Mouse (Mus musculus) limb, embryonic 14.5 days (tissue): Measurements from ENCODE around the gene Ngef. TPM values are rescaled to one million over a fixed set of nuclear protein-coding genes. Genes with fewer than 3 reads are reported as not detected.
"Not testable (repeated sequence)": the region's sequence is repeated elsewhere in the genome, so short reads cannot be mapped to it uniquely, and the experiment has no call there.

ENCODE experiments used
- ATAC-seq: fragments of 200-750 bp; cut with Nextera tagmentation; 2 replicates; pipeline ENCODE4 v1.8.0; 2017; ENCODE audit warnings: low read depth, moderate number of reproducible peaks, moderate TSS enrichment; ENCODE audit not compliant: low FRiP score
- DNase-seq: peaks from one replicate; pipeline ENCODE4 v3.0.0-alpha.2; 2015; ENCODE audit warnings: low spot score
- H3K27ac ChIP-seq: fragments of 300-500 bp; sonication (generic); replicated peaks from 2 replicates; pipeline ENCODE4 v1.5.1; 2014; ENCODE audit warnings: low read depth, mild to moderate bottlenecking, low read length, moderate library complexity, mixed read lengths
- H3K27me3 ChIP-seq: fragments of 300-500 bp; sonication (generic); 2 replicates; pipeline ENCODE4 v1.6.1; 2014; ENCODE audit warnings: low read length, mixed read lengths; ENCODE audit not compliant: control insufficient read depth, insufficient read depth
- H3K36me3 ChIP-seq: fragments of 300-500 bp; sonication (generic); 2 replicates; pipeline ENCODE4 v1.6.1; 2014; ENCODE audit warnings: mild to moderate bottlenecking, low read length, moderate library complexity, mixed read lengths; ENCODE audit not compliant: control insufficient read depth, insufficient read depth
- H3K4me1 ChIP-seq: fragments of 300-500 bp; sonication (generic); 2 replicates; pipeline ENCODE4 v1.6.1; 2014; ENCODE audit warnings: antibody characterized with exemption, low read length, mixed read lengths; ENCODE audit not compliant: control insufficient read depth, insufficient read depth
- H3K4me2 ChIP-seq: fragments of 300-500 bp; sonication (generic); replicated peaks from 2 replicates; pipeline ENCODE4 v1.6.1; 2014; ENCODE audit warnings: low read depth, mild to moderate bottlenecking, low read length, moderate library complexity; ENCODE audit not compliant: severe bottlenecking
- H3K4me3 ChIP-seq: fragments of 300-500 bp; sonication (generic); replicated peaks from 2 replicates; pipeline ENCODE4 v1.5.1; 2014; ENCODE audit warnings: low read length
- H3K9ac ChIP-seq: fragments of 300-500 bp; sonication (generic); 2 replicates; pipeline ENCODE4 v1.6.1; 2014; ENCODE audit warnings: mild to moderate bottlenecking, low read depth, low read length, moderate library complexity; ENCODE audit not compliant: severe bottlenecking
- H3K9me3 ChIP-seq: fragments of 300-500 bp; sonication (generic); 2 replicates; pipeline ENCODE4 v1.6.1; 2016; ENCODE audit warnings: low read length; ENCODE audit not compliant: control insufficient read depth
- POLR2A ChIP-seq: fragments of 200-500 bp; IDR thresholded peaks from 2 replicates; pipeline ENCODE4 v1.8.0; 2012; ENCODE audit warnings: inconsistent platforms, mild to moderate bottlenecking, moderate library complexity, borderline replicate concordance; ENCODE audit not compliant: insufficient read depth, insufficient read length; ENCODE audit errors: extremely low read depth
- WGBS: fragments of 180-500 bp; shearing (Covaris S2); extraction: QIAGEN DNeasy Blood & Tissue Kit; methylation state at CpG from one replicate; pipeline ENCODE4 v1.1.7; 2014; 5-methylcytosine and 5-hydroxymethylcytosine counted together
- polyA plus RNA-seq, 2 experiments: library from polyadenylated mRNA; depleted of rRNA in 1 of 2; stranded (reverse) in 1 of 2; unstranded in 1 of 2; fragments of >200 nt; fragmentation: Nextera tagmentation in 1 of 2; extraction: Ambion mirVana in 1 of 2; gene quantifications; 2 replicates each; pipeline versions ENCODE4 v1.2.1 to v1.2.3; 2012 to 2014

Gene Ngef
- polyA plus RNA-seq, 2 experiments = 1.0 to 1.8 TPM

- 60% methylated on average over 9 of the region's 9 CpGs for WGBS
- H3K4me2 ChIP-seq = no peak overlapping the region
- H3K9ac ChIP-seq = no peak overlapping the region
Measured at GRCm38 (mm10) chr1:87467469-87467868, 106.2 kb downstream of the Ngef start.

GRCm38 (mm10) chr1:87459856-87460255 lies 113.8 kb downstream of the Ngef start:
- 89% methylated on average over 5 of the region's 7 CpGs for WGBS
- DNase-seq, H3K9me3 ChIP-seq, H3K27ac ChIP-seq, H3K4me3 ChIP-seq, H3K27me3 ChIP-seq, H3K36me3 ChIP-seq, H3K9ac ChIP-seq, H3K4me1 ChIP-seq, ATAC-seq, H3K4me2 ChIP-seq: not testable (repeated sequence)

More at GRCm38 (mm10) chr1:87467469-87467868, 106.2 kb downstream of the Ngef start:
- DNase-seq (no peak), ATAC-seq (no peak)
- Histone ChIP-seq H3K4me1 (no peaks in the 10 kb centered on the region), H3K27ac (no peak overlapping the region), H3K4me3 (no peak overlapping the region), H3K36me3 (no peaks in the 10 kb centered on the region), H3K27me3 (no peaks in the 10 kb centered on the region), H3K9me3 (no peaks in the 10 kb centered on the region)
- TF ChIP-seq POLR2A = no peak

GRCm38 (mm10) chr1:87458045-87458444 lies 115.6 kb downstream of the Ngef start:
- H3K4me1 ChIP-seq = no peaks in the 10 kb centered on the region
- H3K27me3 ChIP-seq = no peaks in the 10 kb centered on the region
- no peak overlapping the region for H3K27ac ChIP-seq
- no peak for DNase-seq
- no peak overlapping the region for H3K4me2 ChIP-seq
- ATAC-seq = no peak
- no peak for TF ChIP-seq POLR2A
- WGBS = 88% methylated on average over 4 of the region's 4 CpGs
- no peaks in the 10 kb centered on the region for H3K9me3 ChIP-seq
- H3K9ac ChIP-seq = no peak overlapping the region
- no peaks in the 10 kb centered on the region for H3K36me3 ChIP-seq
- H3K4me3 ChIP-seq = no peak overlapping the region

GRCm38 (mm10) chr1:87456425-87456824 lies 117.2 kb downstream of the Ngef start:
- DNase-seq (no peak), ATAC-seq (no peak)
- WGBS = 93% methylated on average over 1 of the region's 1 CpGs
- Histone ChIP-seq H3K27me3 (no peaks in the 10 kb centered on the region), H3K4me1 (no peaks in the 10 kb centered on the region), H3K27ac (no peak overlapping the region), H3K36me3 (0 out of 2 replicates have a peak, but pooled peaks cover 2% of the 10 kb centered on the region), H3K9me3 (no peaks in the 10 kb centered on the region), H3K9ac (no peak overlapping the region), H3K4me2 (no peak overlapping the region), H3K4me3 (no peak overlapping the region)
- no peak for TF ChIP-seq POLR2A

- TF ChIP-seq POLR2A = no peak
- DNase-seq (no peak), ATAC-seq (no peak)
- no peaks in the 10 kb centered on the region for H3K9me3 ChIP-seq
- H3K27me3 ChIP-seq = no peaks in the 10 kb centered on the region
- WGBS = 86% methylated on average over 4 of the region's 4 CpGs
- peaks cover 62% of the 10 kb centered on the region for H3K36me3 ChIP-seq
- H3K4me3 ChIP-seq = no peak overlapping the region
- no peaks in the 10 kb centered on the region for H3K4me1 ChIP-seq
- H3K9ac ChIP-seq = no peak overlapping the region
- no peak overlapping the region for H3K4me2 ChIP-seq
- H3K27ac ChIP-seq = no peak overlapping the region
Measured at GRCm38 (mm10) chr1:87449432-87449831, 124.2 kb downstream of the Ngef start.
